In the genomic region with DNA sequence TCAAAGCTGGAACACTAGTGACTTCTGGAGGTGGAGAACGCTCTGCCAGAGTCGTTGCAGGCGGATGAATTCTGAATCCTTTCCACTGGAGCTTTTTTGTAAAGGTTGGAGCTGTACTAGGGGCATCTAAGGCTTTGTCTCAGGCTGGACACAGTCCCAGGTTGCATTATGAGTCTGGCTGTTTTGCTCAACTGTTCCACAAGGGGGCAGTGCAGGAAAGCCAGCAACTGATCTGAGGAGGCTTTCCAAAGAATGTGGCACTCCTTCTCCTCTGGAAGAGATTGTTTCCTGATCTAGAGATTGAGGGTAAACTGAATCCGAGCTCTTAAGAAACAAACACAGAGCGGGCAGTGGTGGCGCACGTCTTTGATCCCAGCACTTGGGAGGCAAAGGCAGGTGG, we compare ENCODE assay signal across 8 mouse cellular contexts.
DNase-seq lines count a peak whose midpoint lies in the region; ATAC-seq lines count a peak whose summit lies in the region.

No protein-coding gene starts in this region.

- peak; percentile 63 for ATAC-seq in hindbrain, embryonic 16.5 days
- peak; percentile 62 for ATAC-seq in megakaryocyte, adult 5-6 weeks (ENCODE audit: poor library complexity, severe bottlenecking)
- ATAC-seq in monocyte, adult 5-6 weeks (replicated peaks; ENCODE audit: insufficient number of reproducible peaks, low FRiP score, low TSS enrichment, poor library complexity, severe bottlenecking) = no peak

- no peaks in the 10 kb centered on the region for H3K9me3 ChIP-seq in hindbrain, embryonic 16.5 days (ENCODE audit: control insufficient read depth, low read length)

- no peak overlapping the region for H3K9ac ChIP-seq in hindbrain, embryonic 16.5 days (ENCODE audit: low read depth, low read length)

- WGBS in hindbrain, embryonic 16.5 days = 17% methylated on average over 7 of the region's 7 CpGs

- DNase-seq in ZHBTc4 (ENCODE audit: low read depth, low spot score) = peak; percentile 89
- DNase-seq in cerebellum, adult 8-10 months = peak; percentile 90
- peak; percentile 67 to 93 for DNase-seq in frontal cortex, adult 2 months (ENCODE audit: extremely low spot score in 1 of 2, low spot score in 1 of 2)
- peak; percentile 58 to 83 for DNase-seq in layer of hippocampus, postnatal 25 days (ENCODE audit: extremely low spot score in 1 of 2, low spot score in 1 of 2)
- peak; percentile 87 to 89 for DNase-seq in right cerebral cortex, postnatal 10 days (ENCODE audit: low spot score in 2 of 2)

- H3K4me1 ChIP-seq in hindbrain, embryonic 16.5 days (ENCODE audit: control insufficient read depth, insufficient read depth, low read depth, low read length) = no peaks in the 10 kb centered on the region

- no peak overlapping the region for H3K4me3 ChIP-seq in hindbrain, embryonic 16.5 days (ENCODE audit: low read length)

- no peaks in the 10 kb centered on the region for H3K36me3 ChIP-seq in hindbrain, embryonic 16.5 days (ENCODE audit: control insufficient read depth, insufficient read depth, low read length)

- H3K4me2 ChIP-seq in hindbrain, embryonic 16.5 days (ENCODE audit: low read length) = no peak overlapping the region

- no peaks in the 10 kb centered on the region for H3K27me3 ChIP-seq in hindbrain, embryonic 16.5 days (replicated peaks; ENCODE audit: control insufficient read depth, insufficient read depth, low read length)

- H3K27ac ChIP-seq in hindbrain, embryonic 16.5 days (ENCODE audit: low read depth, low read length) = no peak overlapping the region
